Mouse (Mus musculus) bone marrow macrophage, adult 2 months (primary cell): Measurements from ENCODE around the gene Rasgef1c. TPM values are rescaled to one million over a fixed set of nuclear protein-coding genes. Genes with fewer than 3 reads are reported as not detected.

ENCODE experiments used
- H3K27ac ChIP-seq: 2 replicates; pipeline ENCODE4 v1.5.1; 2012; ENCODE audit warnings: low read depth, low read length; ENCODE audit not compliant: insufficient read depth
- H3K4me1 ChIP-seq: 2 replicates; pipeline ENCODE4 v1.6.1; 2012; ENCODE audit warnings: low read length; ENCODE audit not compliant: control insufficient read depth, insufficient read depth
- H3K4me3 ChIP-seq: 2 replicates; pipeline ENCODE4 v1.5.1; 2012; ENCODE audit warnings: mild to moderate bottlenecking, low read length, moderate library complexity; ENCODE audit not compliant: insufficient read depth
- CTCF ChIP-seq: IDR thresholded peaks from 2 replicates; pipeline ENCODE4 v1.5.1; 2012; ENCODE audit warnings: low read depth, mild to moderate bottlenecking, low read length, moderate library complexity
- POLR2A ChIP-seq: IDR thresholded peaks from 2 replicates; pipeline ENCODE4 v1.6.1; 2012; ENCODE audit warnings: mild to moderate bottlenecking, low read depth, low read length, borderline replicate concordance
- polyA plus RNA-seq: library from polyadenylated mRNA; stranded (reverse); fragments of >200 nt; gene quantifications from 2 replicates; pipeline ENCODE4 v1.2.4, GENCODE M21; 2012; ENCODE audit not compliant: missing spikeins, insufficient read depth, insufficient read length

The Rasgef1c gene
- polyA plus RNA-seq, 1 experiment, result not detected

DNA sequence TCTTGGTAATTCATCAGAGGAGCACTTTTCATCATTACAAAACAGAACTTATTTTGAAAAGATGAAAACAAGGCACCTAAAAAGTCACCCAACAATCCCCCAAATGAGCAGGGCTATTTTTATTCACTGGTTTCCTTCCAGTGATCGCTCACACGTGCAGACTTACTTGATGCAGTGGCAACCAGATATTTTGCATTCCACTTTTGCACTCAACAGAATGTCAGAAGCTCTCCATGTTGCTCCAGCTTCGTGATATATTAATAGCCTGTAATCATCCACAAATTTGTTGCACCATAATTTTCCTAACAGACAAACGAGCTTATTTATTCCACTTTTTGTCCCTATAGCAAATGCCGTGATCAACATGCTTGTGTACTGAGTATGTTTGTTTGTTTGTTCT, 114.9 kb downstream of the Rasgef1c start:
- Histone ChIP-seq H3K27ac (no peak overlapping the region), H3K4me1 (peaks cover 11% of the 10 kb centered on the region), H3K4me3 (no peak overlapping the region)
- TF ChIP-seq CTCF, result no peak
- no peak for TF ChIP-seq POLR2A

DNA sequence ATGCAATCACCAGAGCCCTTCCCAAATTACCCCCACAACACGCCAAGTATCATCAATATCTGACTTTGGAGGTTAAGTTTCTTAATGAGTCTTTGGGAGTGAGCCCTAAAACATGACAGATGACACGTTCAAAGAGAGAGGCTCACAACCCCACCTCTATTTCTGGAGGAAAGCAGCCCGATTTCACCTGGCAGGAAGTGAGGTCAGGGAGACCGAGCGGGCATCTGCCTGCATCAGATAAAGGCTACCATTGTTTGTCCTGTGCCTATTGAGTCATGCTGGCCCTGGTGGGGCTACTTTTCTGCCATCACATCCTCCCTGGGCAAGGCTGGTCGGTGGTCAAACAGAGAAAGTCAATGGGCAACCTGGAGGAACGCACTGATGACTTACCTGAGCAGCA, 115.9 kb downstream of the Rasgef1c start:
- no peak for TF ChIP-seq POLR2A
- TF ChIP-seq CTCF, result no peak
- Histone ChIP-seq H3K4me3 (no peak overlapping the region), H3K4me1 (peaks cover 11% of the 10 kb centered on the region), H3K27ac (no peak overlapping the region)

DNA sequence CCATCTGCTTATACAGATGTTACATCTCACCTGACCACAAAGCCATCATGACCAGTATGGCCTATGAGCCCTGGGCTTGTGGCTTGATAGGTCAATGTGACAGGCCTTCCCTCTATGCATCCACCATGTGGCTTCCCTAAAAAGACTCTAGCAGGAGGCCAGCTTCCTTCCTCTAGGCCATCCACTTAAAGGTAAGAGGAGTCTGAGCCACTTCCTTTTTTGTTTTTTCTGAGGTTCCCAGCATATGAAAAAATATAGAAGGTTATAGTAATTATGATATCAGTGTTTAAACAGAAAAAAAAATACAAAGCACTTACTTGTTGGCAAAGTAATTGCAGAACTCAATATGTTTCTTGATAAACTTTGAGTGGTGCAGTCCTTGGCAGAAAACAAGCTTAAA, 117.2 kb downstream of the Rasgef1c start:
- TF ChIP-seq CTCF, result no peak
- no peak for TF ChIP-seq POLR2A
- Histone ChIP-seq H3K27ac (no peak overlapping the region), H3K4me3 (no peak overlapping the region), H3K4me1 (peaks cover 18% of the 10 kb centered on the region)

DNA sequence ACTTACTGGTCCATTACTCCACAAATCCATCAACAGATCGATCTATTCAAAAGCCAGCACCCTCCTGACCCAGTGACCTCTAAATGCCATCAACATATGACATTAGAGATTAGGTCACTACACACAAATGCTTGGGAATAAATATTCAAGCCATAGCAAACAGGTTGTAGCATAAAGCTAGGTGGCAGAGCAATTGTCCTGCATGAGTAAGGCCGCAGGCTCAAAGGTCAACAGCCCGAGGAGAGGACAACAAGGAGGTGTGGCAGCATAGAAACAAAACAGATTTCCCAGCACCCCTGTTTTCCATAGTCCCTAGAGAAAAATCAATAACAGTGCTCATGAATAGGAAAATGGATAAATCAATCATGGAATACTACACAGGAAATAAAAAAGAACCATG, 120.5 kb downstream of the Rasgef1c start:
- peaks cover 27% of the 10 kb centered on the region for H3K4me1 ChIP-seq
- no peak overlapping the region for H3K4me3 ChIP-seq
- no peak overlapping the region for H3K27ac ChIP-seq
- TF ChIP-seq POLR2A (no peak), CTCF (no peak)

DNA sequence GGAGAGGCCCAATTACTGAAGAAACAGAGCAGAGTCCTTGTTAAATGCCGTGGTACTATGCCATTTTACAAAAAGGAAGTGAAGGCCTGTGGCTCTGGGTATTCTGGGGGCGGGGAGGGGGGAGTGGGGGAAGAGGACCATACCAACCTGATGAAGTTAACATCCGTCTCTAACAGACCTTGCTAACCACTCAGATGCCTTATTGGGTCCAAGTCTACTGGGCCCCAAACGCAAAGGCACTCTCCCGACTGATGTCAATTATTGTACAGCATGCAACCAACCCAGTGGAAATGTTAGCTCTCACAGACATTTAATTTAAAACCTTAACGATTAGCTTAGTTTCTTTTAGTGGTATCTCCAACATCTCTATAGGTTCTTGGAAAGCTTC, 122.8 kb downstream of the Rasgef1c start:
- peaks cover 32% of the 10 kb centered on the region for H3K4me1 ChIP-seq
- TF ChIP-seq CTCF, result no peak
- TF ChIP-seq POLR2A, result no peak
- H3K4me3 ChIP-seq, result no peak overlapping the region
- peak overlapping the region; percentile 13; the same call in 1 of the 2 replicates for H3K27ac ChIP-seq

DNA sequence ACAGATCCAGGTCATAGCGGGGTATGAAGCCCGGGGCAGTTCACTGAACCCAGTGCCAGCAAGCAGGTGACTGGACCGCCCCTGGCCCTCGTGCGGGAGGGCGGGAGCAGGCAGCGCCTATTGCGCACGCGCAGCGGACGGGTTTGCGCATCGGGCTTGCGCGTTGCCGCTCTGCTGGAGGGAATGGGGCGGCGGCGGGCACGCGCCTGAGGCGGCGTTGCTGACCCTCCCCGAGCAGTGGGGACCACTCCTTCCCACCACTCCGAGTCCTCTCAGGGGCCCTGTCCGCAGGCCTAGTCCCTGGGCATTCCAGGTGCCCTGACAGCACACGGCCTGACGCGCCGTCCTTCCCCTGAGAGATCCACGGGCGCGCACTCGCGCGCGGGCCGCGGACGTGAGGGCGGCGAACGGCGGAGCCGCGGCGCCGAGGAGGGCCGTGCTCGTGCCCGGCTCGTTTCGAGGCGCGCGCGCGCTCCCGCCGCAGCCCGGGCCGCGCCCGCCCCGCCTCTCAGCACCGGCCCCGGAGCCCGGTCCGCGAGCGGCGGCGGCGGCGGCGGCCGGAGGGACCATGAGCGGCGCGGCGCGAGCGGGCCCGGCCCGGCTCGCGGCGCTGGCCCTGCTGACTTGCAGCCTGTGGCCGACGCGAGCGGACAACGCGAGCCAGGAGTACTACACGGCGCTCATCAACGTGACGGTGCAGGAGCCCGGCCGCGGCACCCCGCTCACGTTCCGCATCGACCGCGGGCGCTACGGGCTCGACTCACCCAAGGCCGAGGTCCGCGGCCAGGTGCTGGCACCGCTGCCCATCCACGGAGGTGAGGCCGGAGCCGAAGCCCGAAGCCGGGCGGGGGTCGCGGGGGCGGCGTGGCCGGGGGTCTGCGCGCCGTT, 123.4 kb downstream of the Rasgef1c start, which contains the start of gene Rnf130:
Gene Rnf130 (plus strand): TSS at position 514 of the 888 bp plus-strand sequence.
- TF ChIP-seq POLR2A, result no peak
- H3K27ac ChIP-seq, result peak within 1 kb of the TSS; percentile 86
- peaks cover 37% of the 10 kb centered on the region for H3K4me1 ChIP-seq
- peak within 1 kb of the TSS; percentile 87 for H3K4me3 ChIP-seq

DNA sequence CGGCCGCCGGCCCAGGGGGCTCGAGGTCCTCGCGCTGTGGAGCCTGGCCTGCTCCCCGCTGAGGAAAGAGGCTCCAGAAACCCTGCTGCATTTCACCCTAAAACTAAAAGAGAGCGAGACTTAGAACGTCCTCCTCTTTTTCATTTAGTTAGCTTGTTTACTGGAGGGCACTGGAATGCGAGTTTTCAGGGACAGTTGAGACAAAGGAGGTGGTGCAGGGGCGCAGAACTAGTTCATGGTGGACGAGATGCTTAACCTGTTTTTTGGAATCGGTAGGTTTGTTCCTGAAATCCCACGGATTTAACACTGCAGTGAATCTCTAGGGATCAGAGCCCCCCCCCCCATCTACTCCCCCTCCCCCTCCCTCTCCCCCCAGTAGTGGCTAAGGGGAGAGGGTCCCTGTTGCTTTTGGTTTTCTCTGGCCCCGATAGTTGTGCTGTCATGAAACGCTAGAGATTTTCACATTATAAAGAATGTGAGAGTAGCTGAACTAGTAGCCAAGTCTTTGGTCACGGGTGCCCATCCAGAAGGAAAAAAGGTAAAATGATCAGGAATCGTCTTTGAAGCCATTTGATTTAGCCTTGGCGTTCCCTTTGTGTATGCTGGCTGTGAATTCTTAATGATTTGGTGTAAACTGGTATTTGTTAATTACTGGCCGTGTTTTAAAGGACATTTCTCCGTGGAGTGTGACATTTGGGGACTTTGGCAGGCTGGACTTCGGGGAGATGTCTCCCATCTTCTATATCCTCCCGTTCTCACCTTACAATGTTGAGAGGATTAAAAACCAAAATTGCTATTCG, 124.3 kb downstream of the Rasgef1c start:
- TF ChIP-seq POLR2A, result no peak
- H3K27ac ChIP-seq, result peak overlapping the region; percentile 59
- peaks cover 42% of the 10 kb centered on the region for H3K4me1 ChIP-seq
- H3K4me3 ChIP-seq, result peak overlapping the region; percentile 87

DNA sequence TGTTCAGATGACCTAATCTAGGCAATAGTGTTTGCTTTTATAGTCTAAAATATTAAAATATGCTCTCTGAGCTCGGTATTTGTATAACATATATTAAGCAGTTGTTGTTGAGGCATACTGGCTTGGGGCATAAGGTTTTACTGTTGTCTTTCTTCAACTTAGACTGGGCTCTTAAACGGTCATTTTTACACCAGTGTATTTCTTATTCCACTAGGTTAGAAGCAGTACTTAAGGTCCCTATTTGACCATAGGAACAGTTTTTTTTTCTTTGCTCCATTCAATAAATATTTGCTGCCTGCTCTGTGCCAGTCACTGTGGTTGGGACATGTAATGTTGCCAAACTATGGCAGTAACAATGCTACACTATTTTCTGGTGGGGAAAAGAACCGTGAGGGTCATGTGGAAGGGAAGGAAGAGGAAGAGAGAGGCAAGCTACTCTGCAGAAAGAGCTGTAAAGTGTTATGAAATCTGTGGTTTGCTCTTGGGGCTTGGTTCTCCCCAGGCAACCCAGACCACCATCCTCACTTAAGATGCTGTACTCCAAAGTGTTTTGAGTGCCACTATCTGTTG, 125.0 kb downstream of the Rasgef1c start:
- Histone ChIP-seq H3K27ac (peak overlapping the region; percentile 68), H3K4me3 (peak overlapping the region; percentile 87), H3K4me1 (peaks cover 46% of the 10 kb centered on the region)
- no peak for TF ChIP-seq CTCF

DNA sequence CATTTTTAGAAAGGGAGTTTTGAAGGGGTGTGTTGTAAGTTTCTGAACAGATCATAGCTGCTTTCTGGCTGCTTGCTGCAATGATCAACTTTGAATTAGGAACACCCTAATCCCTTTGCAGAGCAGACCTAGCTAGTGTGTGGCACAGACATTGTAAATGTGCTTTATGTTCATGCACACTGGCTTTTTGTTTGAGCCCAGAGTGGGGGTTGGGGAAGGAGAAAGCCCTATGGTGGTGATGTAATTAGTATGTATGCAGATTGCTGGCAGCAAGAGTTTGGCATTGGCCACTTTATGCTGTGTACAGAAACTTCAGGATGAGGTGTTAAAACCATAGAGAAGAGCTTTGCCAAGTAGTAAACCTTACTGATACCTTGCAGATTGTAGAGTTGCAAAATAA, 126.8 kb downstream of the Rasgef1c start:
- H3K4me3 ChIP-seq, result no peak overlapping the region
- H3K27ac ChIP-seq, result no peak overlapping the region
- TF ChIP-seq CTCF, result no peak
- no peak for TF ChIP-seq POLR2A
- H3K4me1 ChIP-seq, result peaks cover 46% of the 10 kb centered on the region

Other genes with a start within 250 kb of the Rasgef1c start
- not detected in 2 replicates for gene Scgb3a1, start 238.2 kb upstream of the Rasgef1c start, polyA plus RNA-seq
- 33.5 and 37.6 TPM in 2 replicates for gene Cnot6, start 189.1 kb upstream of the Rasgef1c start, polyA plus RNA-seq
- not detected in 2 replicates for gene Gfpt2, start 107.7 kb upstream of the Rasgef1c start, polyA plus RNA-seq
- 38.6 and 42.8 TPM in 2 replicates for gene Mapk9, start 55.1 kb upstream of the Rasgef1c start, polyA plus RNA-seq
- 504 and 635 TPM in 2 replicates for gene Rnf130, start 123.5 kb downstream of the Rasgef1c start, polyA plus RNA-seq
- gene Tbc1d9b, start 229.6 kb downstream of the Rasgef1c start, polyA plus RNA-seq, result 54.8 and 68.9 TPM in 2 replicates